Mouse (Mus musculus) liver, embryonic 11.5 days (tissue): ENCODE data around the gene Wdr13. TPM values are rescaled to one million over a fixed set of nuclear protein-coding genes. Genes with fewer than 3 reads are reported as not detected.

Source experiments
- ATAC-seq: fragments of 200-750 bp; cut with Nextera tagmentation; replicated peaks from 2 replicates; pipeline ENCODE4 v1.8.0; 2017; ENCODE audit warnings: moderate number of reproducible peaks, mild to moderate bottlenecking, moderate TSS enrichment, moderate library complexity; ENCODE audit not compliant: low FRiP score
- DNase-seq: peaks from one replicate; pipeline ENCODE4 v3.0.0-alpha.2; 2017; ENCODE audit warnings: low spot score
- H3K27ac ChIP-seq: fragments of 300-500 bp; sonication (generic); 2 replicates; pipeline ENCODE4 v1.5.1; 2014; ENCODE audit warnings: mild to moderate bottlenecking, low read depth, low read length, control low read depth
- H3K27me3 ChIP-seq: fragments of 300-500 bp; sonication (generic); replicated peaks from 2 replicates; pipeline ENCODE4 v1.6.1; 2014; ENCODE audit warnings: low read length, mixed read lengths; ENCODE audit not compliant: control insufficient read depth, insufficient read depth
- H3K36me3 ChIP-seq: fragments of 300-500 bp; sonication (generic); 2 replicates; pipeline ENCODE4 v1.6.1; 2014; ENCODE audit warnings: mild to moderate bottlenecking, low read length, moderate library complexity, mixed read lengths; ENCODE audit not compliant: control insufficient read depth, insufficient read depth
- H3K4me1 ChIP-seq: fragments of 300-500 bp; sonication (generic); replicated peaks from 2 replicates; pipeline ENCODE4 v1.6.1; 2014; ENCODE audit warnings: low read length, mixed read lengths; ENCODE audit not compliant: control insufficient read depth, insufficient read depth
- H3K4me2 ChIP-seq: fragments of 300-500 bp; sonication (generic); 2 replicates; pipeline ENCODE4 v1.6.1; 2014; ENCODE audit warnings: mild to moderate bottlenecking, control low read depth, moderate library complexity
- H3K4me3 ChIP-seq: fragments of 300-500 bp; sonication (generic); 2 replicates; pipeline ENCODE4 v1.5.1; 2014; ENCODE audit warnings: low read depth, low read length, control low read depth
- H3K9ac ChIP-seq: fragments of 300-500 bp; sonication (generic); 2 replicates; pipeline ENCODE4 v1.6.1; 2014; ENCODE audit warnings: low read depth, low read length, control low read depth
- H3K9me3 ChIP-seq: fragments of 300-500 bp; sonication (generic); 2 replicates; pipeline ENCODE4 v1.6.1; 2016; ENCODE audit warnings: low read length, inconsistent platforms, mixed read lengths; ENCODE audit not compliant: control insufficient read depth
- WGBS: fragments of 180-500 bp; shearing (Covaris S2); extraction: QIAGEN DNeasy Blood & Tissue Kit; methylation state at CpG from one replicate; pipeline ENCODE4 v1.1.7; 2014; 5-methylcytosine and 5-hydroxymethylcytosine counted together
- polyA plus RNA-seq: library from polyadenylated mRNA; unstranded; fragments of >200 nt; fragmentation: Nextera tagmentation; extraction: Ambion mirVana; gene quantifications from 2 replicates; pipeline ENCODE4 v1.2.1, GENCODE M21; 2014

The Wdr13 gene
- polyA plus RNA-seq, 1 experiment from 2014 or later = 17.7 TPM

DNA sequence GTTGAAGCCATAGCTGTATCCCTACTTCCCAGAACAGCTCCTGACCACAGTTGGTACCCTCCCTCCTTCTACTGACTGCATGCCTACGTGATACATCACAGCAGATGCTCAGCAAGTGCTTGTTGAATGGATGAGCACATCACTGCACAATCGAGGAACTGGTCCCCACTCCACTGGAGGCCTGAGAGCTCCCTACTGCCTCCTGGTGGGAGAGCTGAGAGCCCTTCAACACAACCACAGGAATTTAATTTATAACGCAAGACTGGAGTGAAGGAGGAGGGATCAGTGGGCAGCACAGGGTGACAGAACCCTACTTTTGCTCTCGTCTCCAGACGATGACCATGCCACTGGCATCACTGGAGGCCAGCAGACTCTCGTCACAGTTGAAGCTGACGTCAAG is 7.5 kb downstream of the Wdr13 start:
- DNase-seq = no peak
- H3K4me3 ChIP-seq = no peak overlapping the region
- H3K36me3 ChIP-seq = peaks cover 5% of the 10 kb centered on the region; the same call in 1 of the 2 replicates
- H3K4me1 ChIP-seq = no peaks in the 10 kb centered on the region
- no peaks in the 10 kb centered on the region for H3K27me3 ChIP-seq
- WGBS = 80% methylated on average over 7 of the region's 7 CpGs
- H3K9me3 ChIP-seq = no peaks in the 10 kb centered on the region
- no peak overlapping the region for H3K4me2 ChIP-seq
- H3K27ac ChIP-seq = no peak overlapping the region
- no peak overlapping the region for H3K9ac ChIP-seq
- ATAC-seq = no peak

GRCm38 (mm10) chrX:8123821-8124470 is 8.7 kb downstream of the Wdr13 start:
- no peaks in the 10 kb centered on the region for H3K9me3 ChIP-seq
- no peaks in the 10 kb centered on the region for H3K4me1 ChIP-seq
- H3K27ac ChIP-seq = no peak overlapping the region
- H3K36me3 ChIP-seq = peaks cover 5% of the 10 kb centered on the region; the same call in 1 of the 2 replicates
- WGBS = 80% methylated on average over 6 of the region's 6 CpGs
- DNase-seq (no peak), ATAC-seq (no peak)
- no peak overlapping the region for H3K9ac ChIP-seq
- H3K27me3 ChIP-seq = no peaks in the 10 kb centered on the region
- no peak overlapping the region for H3K4me2 ChIP-seq
- H3K4me3 ChIP-seq = no peak overlapping the region

DNA sequence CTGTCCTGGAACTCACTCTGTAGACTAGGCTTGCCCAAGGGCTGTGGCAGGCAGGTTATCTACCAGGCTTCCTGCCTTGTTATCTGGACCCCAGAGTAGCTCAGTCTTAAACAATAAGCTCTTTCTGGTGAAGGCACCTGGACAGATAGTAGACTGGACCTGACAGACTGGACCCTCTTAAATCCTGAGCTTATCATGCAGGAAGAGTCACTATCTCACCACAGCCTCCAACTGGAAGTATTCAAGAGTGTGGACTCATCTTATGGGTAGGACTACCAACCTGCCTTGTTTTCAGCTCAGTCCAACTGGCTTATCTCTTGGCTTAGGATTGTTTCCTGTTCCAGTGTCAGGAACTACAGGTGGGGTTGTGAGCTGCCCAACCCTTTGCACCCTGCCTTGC is 15.4 kb downstream of the Wdr13 start:
- DNase-seq = no peak
- no peaks in the 10 kb centered on the region for H3K4me1 ChIP-seq
- no peak overlapping the region for H3K27ac ChIP-seq
- H3K9me3 ChIP-seq = no peaks in the 10 kb centered on the region
- ATAC-seq = no peak
- H3K4me2 ChIP-seq = no peak overlapping the region
- no peaks in the 10 kb centered on the region for H3K27me3 ChIP-seq
- no peak overlapping the region for H3K9ac ChIP-seq
- H3K36me3 ChIP-seq = no peaks in the 10 kb centered on the region
- H3K4me3 ChIP-seq = no peak overlapping the region

DNA sequence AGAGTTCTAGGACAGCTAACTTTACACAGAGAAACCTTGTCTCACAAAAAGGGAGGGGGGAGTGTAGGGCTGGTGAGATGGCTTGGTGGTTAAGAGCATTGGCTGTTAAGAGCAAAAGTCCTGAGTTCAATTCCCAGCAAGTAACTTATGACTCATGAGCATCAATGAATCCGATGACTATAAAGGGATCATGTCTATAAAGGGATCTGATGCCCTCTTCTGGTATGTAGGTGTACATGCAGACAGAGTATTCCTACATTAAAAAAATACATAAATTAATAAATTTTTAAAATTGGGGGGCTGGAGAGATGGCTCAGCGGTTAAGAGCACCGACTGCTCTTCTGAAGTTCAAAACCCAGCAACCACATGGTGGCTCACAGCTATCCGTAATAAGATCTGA is 17.4 kb downstream of the Wdr13 start:
- Histone ChIP-seq H3K36me3 (no peaks in the 10 kb centered on the region), H3K27me3 (no peaks in the 10 kb centered on the region), H3K4me1 (no peaks in the 10 kb centered on the region), H3K4me3 (no peak overlapping the region), H3K9ac (no peak overlapping the region), H3K9me3 (no peaks in the 10 kb centered on the region), H3K4me2 (no peak overlapping the region), H3K27ac (no peak overlapping the region)
- DNase-seq (no peak), ATAC-seq (no peak)
- 66% methylated on average over 4 of the region's 4 CpGs for WGBS

DNA sequence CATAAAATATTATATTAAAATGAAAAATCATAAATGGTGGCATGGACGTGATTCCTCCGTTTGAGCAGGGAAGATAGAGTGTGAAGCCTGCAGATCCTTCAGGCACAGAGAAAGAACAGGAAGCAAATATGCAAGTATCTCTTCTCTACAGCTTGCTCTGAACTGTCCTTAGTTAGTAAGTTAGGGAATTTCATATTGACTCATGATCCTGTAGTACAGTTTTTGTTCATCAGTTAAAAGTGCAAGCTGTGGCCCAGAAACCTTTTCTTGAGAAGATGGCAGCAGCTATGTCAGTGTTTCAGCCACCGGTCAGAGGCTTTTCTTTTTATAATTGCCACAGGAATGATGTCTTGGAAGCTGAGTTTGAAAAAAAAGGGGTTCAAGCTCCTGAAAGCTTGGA is 27.7 kb downstream of the Wdr13 start:
- 92% methylated on average over 3 of the region's 3 CpGs for WGBS
- ATAC-seq (no peak), DNase-seq (no peak)
- H3K36me3 ChIP-seq = no peaks in the 10 kb centered on the region
- H3K4me1 ChIP-seq = peaks cover 8% of the 10 kb centered on the region
- no peak overlapping the region for H3K9ac ChIP-seq
- H3K4me2 ChIP-seq = no peak overlapping the region
- H3K9me3 ChIP-seq = no peaks in the 10 kb centered on the region
- no peak overlapping the region for H3K27ac ChIP-seq
- no peak overlapping the region for H3K4me3 ChIP-seq
- H3K27me3 ChIP-seq = no peaks in the 10 kb centered on the region

GRCm38 (mm10) chrX:8102213-8102668 is 30.5 kb downstream of the Wdr13 start:
- ATAC-seq (peak; percentile 93), DNase-seq (no peak)
- peaks cover 8% of the 10 kb centered on the region for H3K4me1 ChIP-seq
- no peaks in the 10 kb centered on the region for H3K36me3 ChIP-seq
- WGBS = 32% methylated on average over 7 of the region's 7 CpGs
- no peaks in the 10 kb centered on the region for H3K9me3 ChIP-seq
- peak overlapping the region; percentile 55; the same call in 1 of the 2 replicates for H3K27ac ChIP-seq
- no peak overlapping the region for H3K4me3 ChIP-seq
- no peaks in the 10 kb centered on the region for H3K27me3 ChIP-seq
- no peak overlapping the region for H3K9ac ChIP-seq
- no peak overlapping the region; the same call in 1 of the 2 replicates for H3K4me2 ChIP-seq

DNA sequence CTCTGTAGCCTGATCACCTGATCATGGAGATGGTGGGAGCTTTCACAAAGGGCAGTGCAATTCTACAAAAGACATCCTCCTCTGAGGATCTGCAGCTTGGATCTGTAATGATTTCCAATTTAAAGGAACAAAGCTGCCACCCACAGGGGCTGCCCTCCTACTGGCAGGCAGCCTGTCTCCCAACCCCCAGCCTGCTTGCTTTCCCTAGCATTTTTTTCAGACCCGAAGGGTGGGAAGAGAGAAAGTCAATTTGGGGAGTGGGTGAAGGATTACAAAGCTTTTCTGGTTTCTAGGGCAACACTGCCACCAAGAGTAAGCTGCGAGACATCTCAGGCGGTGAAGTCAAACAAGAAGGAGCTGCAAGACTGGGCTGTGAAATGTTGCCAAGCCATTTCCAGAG is 31.7 kb downstream of the Wdr13 start:
- ATAC-seq = no peak
- 18% methylated on average over 3 of the region's 3 CpGs for WGBS
- no peaks in the 10 kb centered on the region for H3K36me3 ChIP-seq

GRCm38 (mm10) chrX:8099435-8099834 is 33.3 kb downstream of the Wdr13 start:
- Histone ChIP-seq H3K27ac (no peak overlapping the region), H3K4me1 (peaks cover 8% of the 10 kb centered on the region), H3K9me3 (no peaks in the 10 kb centered on the region), H3K4me2 (no peak overlapping the region), H3K4me3 (no peak overlapping the region), H3K27me3 (no peaks in the 10 kb centered on the region), H3K36me3 (no peaks in the 10 kb centered on the region), H3K9ac (no peak overlapping the region)
- ATAC-seq = no peak
- 56% methylated on average over 4 of the region's 4 CpGs for WGBS
- no peak for DNase-seq

More for the DNA sequence above, 31.7 kb downstream of the Wdr13 start:
- Histone ChIP-seq H3K9me3 (no peaks in the 10 kb centered on the region), H3K4me3 (no peak overlapping the region), H3K4me2 (no peak overlapping the region; the same call in 1 of the 2 replicates), H3K27ac (peak overlapping the region; percentile 19; the same call in 1 of the 2 replicates), H3K9ac (no peak overlapping the region), H3K4me1 (peaks cover 8% of the 10 kb centered on the region), H3K27me3 (no peaks in the 10 kb centered on the region)
- peak; percentile 37 for DNase-seq

DNA sequence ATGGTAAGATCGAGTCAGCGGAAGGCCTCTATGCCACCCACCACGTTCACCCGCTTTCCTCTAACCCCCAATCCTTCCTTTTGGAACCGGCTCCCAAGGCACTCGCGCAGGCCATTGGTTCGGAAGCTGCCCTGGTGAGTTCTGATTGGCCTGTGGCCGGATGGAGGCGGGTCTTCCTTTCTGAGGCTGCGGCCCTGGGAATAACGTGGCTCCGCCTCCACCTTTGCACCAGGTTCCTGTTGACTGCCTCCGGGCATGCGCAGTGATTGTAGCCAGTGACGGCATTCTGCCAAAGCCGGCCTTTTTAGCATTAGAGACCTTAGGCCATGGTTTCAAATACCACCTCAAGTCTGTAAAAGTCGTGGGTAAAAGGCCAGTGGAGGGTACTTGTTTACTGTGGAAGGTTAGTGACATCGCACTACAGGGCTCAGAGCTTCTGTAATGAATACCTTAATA is 35.9 kb downstream of the Wdr13 start:
- H3K4me1 ChIP-seq = peaks cover 8% of the 10 kb centered on the region
- H3K4me3 ChIP-seq = peak overlapping the region; percentile 40
- ATAC-seq (peak; percentile 91), DNase-seq (peak; percentile 79)
- no peaks in the 10 kb centered on the region for H3K36me3 ChIP-seq
- H3K27ac ChIP-seq = peak overlapping the region; percentile 45
- WGBS = 8% methylated on average over 19 of the region's 19 CpGs
- H3K9ac ChIP-seq = peak overlapping the region; percentile 63
- H3K4me2 ChIP-seq = peak overlapping the region; percentile 66
- no peaks in the 10 kb centered on the region for H3K27me3 ChIP-seq
- no peaks in the 10 kb centered on the region for H3K9me3 ChIP-seq
